Mouse (Mus musculus): Measurements from ENCODE around the gene Ccr10.

The Ccr10 gene

DNA sequence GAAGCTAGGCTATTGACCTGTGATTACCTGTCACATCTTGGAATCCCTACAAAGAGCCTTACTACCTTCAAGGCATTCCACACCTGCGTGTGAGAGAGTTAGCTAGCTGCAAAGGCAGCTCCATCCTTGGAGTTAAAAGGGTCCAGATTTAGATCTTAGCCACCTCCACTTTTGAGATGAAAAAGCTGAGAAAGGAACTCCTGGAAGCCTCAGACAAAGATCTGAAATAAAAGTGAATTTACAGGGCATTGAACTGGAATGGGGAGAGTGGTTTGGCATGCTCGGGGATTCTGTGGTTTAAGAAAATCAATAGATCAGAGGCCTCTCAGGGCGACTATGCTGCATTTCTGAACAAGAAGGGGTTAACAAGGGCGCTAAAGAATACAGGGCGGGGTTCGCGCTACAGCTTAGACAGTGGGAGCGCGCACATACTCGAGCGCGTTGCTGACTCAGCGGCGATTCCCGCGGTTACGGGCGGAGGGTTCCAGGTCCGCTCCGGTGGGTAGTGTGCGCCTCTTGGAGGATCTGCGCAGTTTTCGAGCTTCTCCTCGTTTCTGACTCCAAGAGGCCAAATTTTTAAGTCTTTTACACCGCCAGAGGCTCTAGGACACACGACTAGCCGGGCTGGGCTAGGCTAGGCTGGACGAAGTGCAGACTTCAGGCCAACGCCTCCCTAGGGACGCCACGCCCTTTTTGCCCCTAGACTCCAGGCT is 3.4 kb downstream of the Ccr10 start:
- TF ChIP-seq POU5F1 (IDR thresholded peaks at IDR 0.05; ENCODE audit: borderline replicate concordance, low read length) (no peak), NANOG (IDR thresholded peaks at IDR 0.05; ENCODE audit: borderline replicate concordance, low read length) (no peak)

DNA sequence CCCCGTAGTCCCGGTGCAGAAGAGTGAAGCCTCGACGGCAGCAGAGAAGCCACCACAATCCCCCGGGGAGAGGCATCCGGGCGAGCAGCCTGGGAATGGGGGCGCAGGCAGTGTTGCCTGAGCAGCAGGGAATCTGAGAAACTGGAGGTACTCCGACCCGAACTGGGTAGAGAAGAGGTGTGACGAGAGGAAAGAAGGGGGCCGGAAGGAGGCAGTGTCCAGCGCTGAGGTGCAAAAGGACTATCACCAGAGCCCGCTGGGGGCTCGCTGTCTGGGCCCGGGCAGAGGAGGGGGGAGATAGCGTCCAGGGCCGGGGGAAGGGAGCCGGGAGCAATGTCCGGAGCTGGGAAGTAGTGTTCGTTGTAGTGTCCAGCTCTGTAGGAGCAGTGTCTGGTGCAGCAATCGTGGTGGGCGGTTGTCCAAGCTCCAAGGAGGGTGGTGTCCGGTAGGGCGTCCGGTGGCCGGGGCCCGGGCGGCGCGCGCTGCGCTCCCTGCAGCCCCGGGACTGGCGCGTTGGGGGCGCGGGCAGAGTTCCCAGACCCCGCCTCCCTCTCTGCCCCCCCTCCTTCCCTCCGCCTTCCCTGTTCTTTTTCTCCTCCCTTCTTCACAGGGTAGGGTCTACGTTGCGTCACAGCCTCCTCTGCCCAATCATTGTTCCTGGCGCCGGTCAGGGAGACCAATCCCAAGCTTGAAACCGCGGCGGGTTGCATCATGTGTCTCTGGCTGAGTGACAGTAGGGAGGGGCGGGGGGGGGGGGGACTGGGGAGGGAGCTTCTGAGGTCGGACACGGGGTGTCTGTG is 4.2 kb downstream of the Ccr10 start, which contains the start of gene Plekhh3:
Gene Plekhh3 (minus strand): TSS at position 541 of the 800 bp plus-strand sequence.
- H3K36me3 ChIP-seq (ENCODE audit: insufficient read depth, low read length), result peaks cover 15% of the 10 kb centered on the region
- H3K27me3 ChIP-seq (ENCODE audit: insufficient read depth, low read length), result peaks cover 91% of the 10 kb centered on the region
- H3K4me1 ChIP-seq (replicated peaks; ENCODE audit: low read depth, low read length), result peaks cover 63% of the 10 kb centered on the region
- H3K4me3 ChIP-seq (replicated peaks; ENCODE audit: low read length), result peak within 1 kb of the TSS; percentile 84
- no peaks in the 10 kb centered on the region for H3K9me3 ChIP-seq (ENCODE audit: low read length)
- TF ChIP-seq NANOG (IDR thresholded peaks at IDR 0.05; ENCODE audit: borderline replicate concordance, low read length) (no peak), CTCF (conservative IDR thresholded peaks at IDR 0.05; ENCODE audit: low read length) (no peak), POU5F1 (IDR thresholded peaks at IDR 0.05; ENCODE audit: borderline replicate concordance, low read length) (no peak)

More for the DNA sequence above, 3.4 kb downstream of the Ccr10 start:
- Histone ChIP-seq H3K9me3 (ENCODE audit: low read length) (no peaks in the 10 kb centered on the region), H3K4me1 (replicated peaks; ENCODE audit: low read depth, low read length) (peaks cover 72% of the 10 kb centered on the region), H3K36me3 (ENCODE audit: insufficient read depth, low read length) (peaks cover 7% of the 10 kb centered on the region), H3K4me3 (replicated peaks; ENCODE audit: low read length) (peak overlapping the region; percentile 82), H3K27me3 (ENCODE audit: insufficient read depth, low read length) (peaks cover 91% of the 10 kb centered on the region)

DNA sequence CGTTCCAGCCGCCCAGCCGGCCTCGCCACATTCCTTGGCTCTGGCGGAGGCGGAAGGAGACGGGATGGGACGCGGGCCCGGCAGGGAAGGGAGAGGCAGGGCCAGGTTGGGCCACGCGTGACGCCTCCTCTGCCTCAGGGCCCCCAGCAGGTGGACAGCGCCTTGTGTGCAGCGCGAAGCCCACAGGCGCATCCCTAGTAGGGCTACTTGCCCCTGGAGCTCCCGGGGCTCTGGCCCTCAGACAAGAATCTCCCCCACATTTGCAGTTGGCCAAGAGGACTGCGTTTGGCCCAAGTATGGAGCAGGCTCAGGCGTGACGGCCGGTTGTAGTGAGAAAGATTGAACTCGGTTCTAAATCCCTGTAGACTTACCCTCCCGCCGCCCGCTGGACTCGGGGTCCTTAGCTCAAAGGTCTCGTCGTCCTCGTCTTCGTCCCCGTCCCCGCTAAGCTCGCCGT is 4.9 kb downstream of the Ccr10 start, which contains the start of gene Cntnap1:
Gene Cntnap1 (plus strand): TSS at position 170 of the 457 bp plus-strand sequence.
- H3K27me3 ChIP-seq (ENCODE audit: insufficient read depth, low read length), result peaks cover 91% of the 10 kb centered on the region
- peaks cover 15% of the 10 kb centered on the region for H3K36me3 ChIP-seq (ENCODE audit: insufficient read depth, low read length)

DNA sequence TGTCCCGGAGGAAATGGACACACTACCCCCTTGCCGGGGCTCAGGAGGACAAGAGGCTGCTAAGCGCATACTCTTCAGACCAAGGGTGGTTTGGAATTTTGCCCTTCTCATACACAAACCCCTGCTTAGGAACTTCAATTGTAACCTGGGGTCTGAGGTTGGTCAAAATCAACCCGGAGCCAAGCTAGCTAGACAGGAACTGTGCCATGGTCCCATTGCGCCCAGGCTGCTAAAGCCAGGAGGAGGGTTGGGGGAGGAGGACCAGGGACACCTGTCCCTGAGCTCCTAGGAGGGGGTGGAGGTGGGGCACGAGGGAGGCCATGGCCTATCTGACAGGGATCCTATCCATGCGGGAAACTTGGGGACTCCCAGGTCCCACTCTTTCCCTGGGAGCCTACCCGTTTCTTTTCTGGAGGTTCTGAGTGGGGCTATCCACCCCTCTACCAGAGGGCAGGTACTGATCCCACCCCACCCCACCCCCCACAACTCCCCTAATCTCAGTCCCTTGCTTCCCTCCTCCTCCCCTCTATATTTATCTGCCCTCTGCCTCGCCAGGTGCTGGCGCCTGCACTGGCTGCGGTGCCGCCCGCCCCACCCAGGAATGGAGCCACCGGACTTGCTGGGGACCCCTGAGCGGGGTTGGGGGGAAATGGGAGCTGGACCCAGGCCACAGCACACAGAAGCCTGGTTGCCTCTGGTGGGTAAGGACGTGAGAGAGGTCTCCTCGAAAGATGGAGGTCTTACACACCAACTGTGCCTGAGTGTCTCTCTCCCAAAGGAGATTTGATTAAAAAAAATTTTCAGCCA is 5.7 kb downstream of the Ccr10 start:
- no peaks in the 10 kb centered on the region for H3K9me3 ChIP-seq (ENCODE audit: low read length)
- H3K36me3 ChIP-seq (ENCODE audit: insufficient read depth, low read length), result peaks cover 15% of the 10 kb centered on the region
- TF ChIP-seq CTCF (conservative IDR thresholded peaks at IDR 0.05; ENCODE audit: low read length) (no peak), NANOG (IDR thresholded peaks at IDR 0.05; ENCODE audit: borderline replicate concordance, low read length) (no peak), POU5F1 (IDR thresholded peaks at IDR 0.05; ENCODE audit: borderline replicate concordance, low read length) (no peak)
- H3K4me1 ChIP-seq (replicated peaks; ENCODE audit: low read depth, low read length), result peaks cover 64% of the 10 kb centered on the region
- peaks cover 91% of the 10 kb centered on the region for H3K27me3 ChIP-seq (ENCODE audit: insufficient read depth, low read length)
- H3K4me3 ChIP-seq (replicated peaks; ENCODE audit: low read length), result peak overlapping the region; percentile 84

More for the DNA sequence above, 4.9 kb downstream of the Ccr10 start, which contains the start of gene Cntnap1:
- no peaks in the 10 kb centered on the region for H3K9me3 ChIP-seq (ENCODE audit: low read length)
- TF ChIP-seq NANOG (IDR thresholded peaks at IDR 0.05; ENCODE audit: borderline replicate concordance, low read length) (no peak), CTCF (conservative IDR thresholded peaks at IDR 0.05; ENCODE audit: low read length) (no peak), POU5F1 (IDR thresholded peaks at IDR 0.05; ENCODE audit: borderline replicate concordance, low read length) (no peak)
- H3K4me3 ChIP-seq (replicated peaks; ENCODE audit: low read length), result peak within 1 kb of the TSS; percentile 84
- peaks cover 59% of the 10 kb centered on the region for H3K4me1 ChIP-seq (replicated peaks; ENCODE audit: low read depth, low read length)

DNA sequence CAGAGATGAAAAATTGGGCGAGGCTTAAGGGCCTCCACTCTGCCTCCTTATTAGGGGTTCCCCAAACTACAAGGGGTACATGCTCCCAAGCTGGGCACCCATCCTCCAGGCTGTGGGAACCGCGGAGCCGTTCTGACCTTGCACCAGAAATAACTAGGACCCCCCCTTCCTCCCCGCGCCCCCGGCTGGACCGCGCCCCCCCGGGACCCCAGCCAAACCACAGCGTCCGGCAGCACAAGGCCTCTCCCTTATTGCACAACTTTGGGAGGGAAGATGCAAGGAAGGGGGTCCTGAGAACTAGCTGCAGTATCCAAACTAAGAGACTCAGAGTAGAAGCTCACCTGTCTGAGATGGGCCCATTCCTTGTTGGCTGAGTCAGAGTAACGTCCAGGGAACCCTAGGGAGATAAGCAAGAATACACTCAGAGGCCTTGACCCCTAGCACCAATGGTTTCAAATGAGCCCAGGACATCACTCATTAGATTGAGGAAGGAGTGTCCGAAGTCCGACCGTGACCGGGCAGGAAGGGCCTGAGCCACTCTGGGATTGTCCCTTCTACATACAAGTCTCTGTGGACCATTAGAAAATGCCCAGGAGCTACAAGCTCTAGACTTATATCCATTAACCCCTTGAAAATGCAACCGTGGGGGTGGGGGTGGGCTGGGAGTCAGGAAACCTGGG is 6.8 kb downstream of the Ccr10 start:
- Histone ChIP-seq H3K36me3 (ENCODE audit: insufficient read depth, low read length) (peaks cover 15% of the 10 kb centered on the region), H3K4me3 (replicated peaks; ENCODE audit: low read length) (no peak overlapping the region), H3K4me1 (replicated peaks; ENCODE audit: low read depth, low read length) (peaks cover 60% of the 10 kb centered on the region), H3K9me3 (ENCODE audit: low read length) (no peaks in the 10 kb centered on the region), H3K27me3 (ENCODE audit: insufficient read depth, low read length) (peaks cover 91% of the 10 kb centered on the region)
- TF ChIP-seq POU5F1 (IDR thresholded peaks at IDR 0.05; ENCODE audit: borderline replicate concordance, low read length) (no peak), NANOG (IDR thresholded peaks at IDR 0.05; ENCODE audit: borderline replicate concordance, low read length) (no peak), CTCF (conservative IDR thresholded peaks at IDR 0.05; ENCODE audit: low read length) (no peak)

DNA sequence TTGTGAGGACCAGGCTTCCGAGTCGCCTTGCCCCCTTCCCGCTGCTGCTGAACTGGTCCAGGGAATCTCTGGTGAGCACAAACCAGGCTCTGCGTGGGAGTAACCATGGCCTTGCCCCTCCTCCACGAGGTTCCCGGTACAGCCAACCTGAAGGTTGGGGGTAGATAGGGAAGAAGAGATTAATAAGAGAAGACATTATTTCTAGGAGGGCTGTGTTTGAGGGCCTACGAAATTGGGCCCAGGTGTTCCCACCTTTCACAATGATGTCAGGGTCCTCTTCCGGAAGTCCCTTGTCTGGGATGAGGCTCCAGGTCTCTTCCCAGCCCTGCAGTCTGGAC is 7.3 kb downstream of the Ccr10 start:
- H3K36me3 ChIP-seq (ENCODE audit: insufficient read depth, low read length), result peaks cover 15% of the 10 kb centered on the region
- H3K27me3 ChIP-seq (ENCODE audit: insufficient read depth, low read length), result peaks cover 91% of the 10 kb centered on the region
- H3K4me3 ChIP-seq (replicated peaks; ENCODE audit: low read length), result no peak overlapping the region
- H3K9me3 ChIP-seq (ENCODE audit: low read length), result no peaks in the 10 kb centered on the region
- TF ChIP-seq POU5F1 (IDR thresholded peaks at IDR 0.05; ENCODE audit: borderline replicate concordance, low read length) (no peak), CTCF (conservative IDR thresholded peaks at IDR 0.05; ENCODE audit: low read length) (no peak), NANOG (IDR thresholded peaks at IDR 0.05; ENCODE audit: borderline replicate concordance, low read length) (no peak)
- peaks cover 60% of the 10 kb centered on the region for H3K4me1 ChIP-seq (replicated peaks; ENCODE audit: low read depth, low read length)

DNA sequence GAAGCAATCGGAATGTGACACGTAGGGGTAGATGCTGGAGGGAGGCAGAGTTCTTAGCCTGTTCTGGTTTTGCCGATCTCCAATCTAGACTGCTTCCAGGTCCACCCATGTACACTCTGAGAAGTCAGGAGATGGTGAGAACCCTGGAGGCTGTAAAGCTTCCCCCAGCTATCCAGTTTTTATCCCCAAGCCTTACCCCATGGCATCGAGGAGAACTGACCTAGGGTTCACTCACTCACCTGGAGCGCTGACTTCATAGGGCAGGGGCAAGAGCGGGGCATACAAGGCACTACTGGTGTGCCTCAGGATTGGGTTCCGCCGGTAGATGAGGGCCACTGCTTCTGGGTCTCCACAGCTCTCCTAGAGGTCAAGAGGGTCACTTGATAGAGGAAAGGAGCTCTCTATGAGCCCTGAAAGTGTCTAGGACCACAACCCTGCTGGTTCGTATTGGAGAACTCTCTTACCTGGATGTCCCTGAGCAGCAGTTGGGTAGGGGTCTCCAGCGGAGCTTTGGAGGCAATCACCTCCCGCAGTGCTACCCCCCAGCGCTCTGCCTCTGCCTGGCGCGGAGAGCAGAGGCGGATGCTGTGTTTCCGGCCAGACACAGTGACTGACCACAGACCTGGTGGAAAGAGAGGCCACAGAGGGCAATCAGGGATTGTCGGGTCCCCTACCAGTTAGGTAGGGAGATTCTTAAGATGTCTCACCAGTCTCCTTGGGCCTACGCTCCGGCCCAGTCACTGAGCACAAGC is 7.9 kb downstream of the Ccr10 start:
- Histone ChIP-seq H3K9me3 (ENCODE audit: low read length) (no peaks in the 10 kb centered on the region), H3K27me3 (ENCODE audit: insufficient read depth, low read length) (peaks cover 92% of the 10 kb centered on the region), H3K4me3 (replicated peaks; ENCODE audit: low read length) (no peak overlapping the region), H3K4me1 (replicated peaks; ENCODE audit: low read depth, low read length) (peaks cover 61% of the 10 kb centered on the region), H3K36me3 (ENCODE audit: insufficient read depth, low read length) (peaks cover 15% of the 10 kb centered on the region)
- TF ChIP-seq CTCF (conservative IDR thresholded peaks at IDR 0.05; ENCODE audit: low read length) (no peak), POU5F1 (IDR thresholded peaks at IDR 0.05; ENCODE audit: borderline replicate concordance, low read length) (no peak), NANOG (IDR thresholded peaks at IDR 0.05; ENCODE audit: borderline replicate concordance, low read length) (no peak)

Measured in E14TG2a.4 (cell line).